Mouse (Mus musculus) CH12.LX (cell line): Measurements from ENCODE around the gene Pip4k2c. TPM values are rescaled to one million over a fixed set of nuclear protein-coding genes. Genes with fewer than 3 reads are reported as not detected.

Experiments used
- polyA plus RNA-seq: library from polyadenylated mRNA; unstranded; fragments of >175 nt; gene quantifications from 2 replicates; pipeline ENCODE4 v1.2.1, GENCODE M21; 2012; ENCODE audit warnings: low read depth; ENCODE audit not compliant: insufficient read length
- total RNA-seq, 2 experiments: library from RNA; depleted of rRNA; stranded (reverse); fragments of 300-350 nt in 1 of 2; fragments of >200 nt in 1 of 2; gene quantifications; 2 replicates each; pipeline ENCODE4 v1.2.3; 2012 to 2014

Gene Pip4k2c
- total and polyA plus RNA-seq, 3 experiments, result 13.3 to 24.7 (median 22.7) TPM

Other genes with a start within 250 kb of the Pip4k2c start
Only the 20 nearest of the 24 such genes appear.
- 0.76 and 0.98 TPM in 2 replicates for gene Eef1akmt3, start 170.1 kb downstream of the Pip4k2c start, total RNA-seq (2012; rRNA removed)
- 0.62 and 0.78 TPM in 2 replicates for gene Eef1akmt3, start 170.1 kb downstream of the Pip4k2c start, total RNA-seq (2014; rRNA removed)
- gene Eef1akmt3, start 170.1 kb downstream of the Pip4k2c start, polyA plus RNA-seq, result 1.1 and 1.2 TPM in 2 replicates
- gene Cyp27b1, start 163.3 kb downstream of the Pip4k2c start, total RNA-seq (2012; rRNA removed), result 0.34 and 0.42 TPM in 2 replicates
- gene Cyp27b1, start 163.3 kb downstream of the Pip4k2c start, total RNA-seq (2014; rRNA removed), result 0.32 TPM in 2 replicates
- gene Cyp27b1, start 163.3 kb downstream of the Pip4k2c start, polyA plus RNA-seq, result 0.89 and 1.4 TPM in 2 replicates
- gene March9, start 151.4 kb downstream of the Pip4k2c start, total RNA-seq (2012; rRNA removed), result 3.4 and 3.6 TPM in 2 replicates
- 0.58 and 0.68 TPM in 2 replicates for gene March9, start 151.4 kb downstream of the Pip4k2c start, total RNA-seq (2014; rRNA removed)
- 0.97 and 1.0 TPM in 2 replicates for gene March9, start 151.4 kb downstream of the Pip4k2c start, polyA plus RNA-seq
- 257 and 304 TPM in 2 replicates for gene Cdk4, start 148.1 kb downstream of the Pip4k2c start, total RNA-seq (2012; rRNA removed)
- gene Cdk4, start 148.1 kb downstream of the Pip4k2c start, total RNA-seq (2014; rRNA removed), result 799 and 864 TPM in 2 replicates
- gene Cdk4, start 148.1 kb downstream of the Pip4k2c start, polyA plus RNA-seq, result 839 and 921 TPM in 2 replicates
- gene Tspan31, start 141.3 kb downstream of the Pip4k2c start, total RNA-seq (2012; rRNA removed), result 81.5 and 85.9 TPM in 2 replicates
- gene Tspan31, start 141.3 kb downstream of the Pip4k2c start, total RNA-seq (2014; rRNA removed), result 110 and 148 TPM in 2 replicates
- 72.8 and 79.9 TPM in 2 replicates for gene Tspan31, start 141.3 kb downstream of the Pip4k2c start, polyA plus RNA-seq
- gene Agap2, start 136.3 kb downstream of the Pip4k2c start, total RNA-seq (2012; rRNA removed), result 43.5 and 46.0 TPM in 2 replicates
- 24.8 and 27.8 TPM in 2 replicates for gene Agap2, start 136.3 kb downstream of the Pip4k2c start, total RNA-seq (2014; rRNA removed)
- gene Agap2, start 136.3 kb downstream of the Pip4k2c start, polyA plus RNA-seq, result 26.1 and 27.8 TPM in 2 replicates
- gene Os9, start 90.5 kb downstream of the Pip4k2c start, total RNA-seq (2012; rRNA removed), result 81.1 and 82.7 TPM in 2 replicates
- 41.0 and 42.8 TPM in 2 replicates for gene Os9, start 90.5 kb downstream of the Pip4k2c start, total RNA-seq (2014; rRNA removed)
- gene Os9, start 90.5 kb downstream of the Pip4k2c start, polyA plus RNA-seq, result 61.9 and 78.2 TPM in 2 replicates
- gene B4galnt1, start 46.4 kb downstream of the Pip4k2c start, total RNA-seq (2012; rRNA removed), result 15.5 and 17.5 TPM in 2 replicates
- gene B4galnt1, start 46.4 kb downstream of the Pip4k2c start, total RNA-seq (2014; rRNA removed), result 0.74 and 0.98 TPM in 2 replicates
- 1.9 and 2.3 TPM in 2 replicates for gene B4galnt1, start 46.4 kb downstream of the Pip4k2c start, polyA plus RNA-seq
- gene Slc26a10, start 30.9 kb downstream of the Pip4k2c start, total RNA-seq (2012; rRNA removed), result 1.2 and 1.7 TPM in 2 replicates
- gene Slc26a10, start 30.9 kb downstream of the Pip4k2c start, total RNA-seq (2014; rRNA removed), result 0.05 TPM in 2 replicates
- 0.16 and 0.44 TPM in 2 replicates for gene Slc26a10, start 30.9 kb downstream of the Pip4k2c start, polyA plus RNA-seq
- 8.6 and 8.7 TPM in 2 replicates for gene Arhgef25, start 21.5 kb downstream of the Pip4k2c start, total RNA-seq (2012; rRNA removed)
- 3.3 and 4.0 TPM in 2 replicates for gene Arhgef25, start 21.5 kb downstream of the Pip4k2c start, total RNA-seq (2014; rRNA removed)
- 8.3 and 11.1 TPM in 2 replicates for gene Arhgef25, start 21.5 kb downstream of the Pip4k2c start, polyA plus RNA-seq
- gene Dtx3, start 15.9 kb downstream of the Pip4k2c start, total RNA-seq (2012; rRNA removed), result 26.9 and 27.6 TPM in 2 replicates
- gene Dtx3, start 15.9 kb downstream of the Pip4k2c start, total RNA-seq (2014; rRNA removed), result 18.9 and 19.2 TPM in 2 replicates
- 51.2 and 54.4 TPM in 2 replicates for gene Dtx3, start 15.9 kb downstream of the Pip4k2c start, polyA plus RNA-seq
- 1.3 and 2.1 TPM in 2 replicates for gene Kif5a, start 51.8 kb upstream of the Pip4k2c start, total RNA-seq (2012; rRNA removed)
- not detected in 2 replicates for gene Kif5a, start 51.8 kb upstream of the Pip4k2c start, total RNA-seq (2014; rRNA removed)
- gene Kif5a, start 51.8 kb upstream of the Pip4k2c start, polyA plus RNA-seq, result 0.14 and 0.46 TPM in 2 replicates
- gene Dctn2, start 54.8 kb upstream of the Pip4k2c start, total RNA-seq (2012; rRNA removed), result 88.5 and 91.9 TPM in 2 replicates
- 66.3 and 67.3 TPM in 2 replicates for gene Dctn2, start 54.8 kb upstream of the Pip4k2c start, total RNA-seq (2014; rRNA removed)
- 79.1 and 94.1 TPM in 2 replicates for gene Dctn2, start 54.8 kb upstream of the Pip4k2c start, polyA plus RNA-seq
- 2.7 and 3.3 TPM in 2 replicates for gene Mbd6, start 77.4 kb upstream of the Pip4k2c start, total RNA-seq (2012; rRNA removed)
- 0.51 and 0.74 TPM in 2 replicates for gene Mbd6, start 77.4 kb upstream of the Pip4k2c start, total RNA-seq (2014; rRNA removed)
- gene Mbd6, start 77.4 kb upstream of the Pip4k2c start, polyA plus RNA-seq, result 16.5 and 17.7 TPM in 2 replicates
- gene Mars, start 100.2 kb upstream of the Pip4k2c start, total RNA-seq (2012; rRNA removed), result 224 and 234 TPM in 2 replicates
- 110 and 143 TPM in 2 replicates for gene Mars, start 100.2 kb upstream of the Pip4k2c start, total RNA-seq (2014; rRNA removed)
- 161 and 177 TPM in 2 replicates for gene Mars, start 100.2 kb upstream of the Pip4k2c start, polyA plus RNA-seq
- 32.5 and 33.7 TPM in 2 replicates for gene Arhgap9, start 110.4 kb upstream of the Pip4k2c start, total RNA-seq (2012; rRNA removed)
- 32.4 and 34.0 TPM in 2 replicates for gene Arhgap9, start 110.4 kb upstream of the Pip4k2c start, total RNA-seq (2014; rRNA removed)
- 42.4 and 44.7 TPM in 2 replicates for gene Arhgap9, start 110.4 kb upstream of the Pip4k2c start, polyA plus RNA-seq
- gene Gli1, start 130.4 kb upstream of the Pip4k2c start, total RNA-seq (2012; rRNA removed), result 0.13 and 0.42 TPM in 2 replicates
- gene Gli1, start 130.4 kb upstream of the Pip4k2c start, total RNA-seq (2014; rRNA removed), result not detected in 2 replicates
- gene Gli1, start 130.4 kb upstream of the Pip4k2c start, polyA plus RNA-seq, result 0.10 and 0.14 TPM in 2 replicates
- gene Inhbe, start 142.8 kb upstream of the Pip4k2c start, total RNA-seq (2012; rRNA removed), result 1.3 and 2.6 TPM in 2 replicates
- 0.85 and 0.89 TPM in 2 replicates for gene Inhbe, start 142.8 kb upstream of the Pip4k2c start, total RNA-seq (2014; rRNA removed)
- 0.65 and 0.83 TPM in 2 replicates for gene Inhbe, start 142.8 kb upstream of the Pip4k2c start, polyA plus RNA-seq
- 0.08 and 0.38 TPM in 2 replicates for gene Inhbc, start 158.8 kb upstream of the Pip4k2c start, total RNA-seq (2012; rRNA removed)
- not detected in 2 replicates for gene Inhbc, start 158.8 kb upstream of the Pip4k2c start, total RNA-seq (2014; rRNA removed)
- 0.20 TPM in 1 of 2 replicates, not detected in the other for gene Inhbc, start 158.8 kb upstream of the Pip4k2c start, polyA plus RNA-seq
- 7.3 and 8.7 TPM in 2 replicates for gene R3hdm2, start 168.7 kb upstream of the Pip4k2c start, total RNA-seq (2012; rRNA removed)
- gene R3hdm2, start 168.7 kb upstream of the Pip4k2c start, total RNA-seq (2014; rRNA removed), result 4.2 and 7.0 TPM in 2 replicates
- 23.6 and 29.2 TPM in 2 replicates for gene R3hdm2, start 168.7 kb upstream of the Pip4k2c start, polyA plus RNA-seq